Mouse (Mus musculus) megakaryocyte, embryonic 14.5 days (primary cell): ENCODE results near the gene Sag.
"Not testable (repeated sequence)": the region's sequence is repeated elsewhere in the genome, so short reads cannot be mapped to it uniquely, and the experiment has no call there.

Source experiments
- FLI1 ChIP-seq: IDR thresholded peaks from 2 replicates; pipeline ENCODE4 v1.6.1; 2012; ENCODE audit warnings: low read length, inconsistent platforms, mixed read lengths
- GATA1 ChIP-seq: IDR thresholded peaks from 3 replicates; pipeline ENCODE4 v1.6.1; 2012; ENCODE audit warnings: mixed read lengths, low read length, inconsistent platforms, borderline replicate concordance

DNA sequence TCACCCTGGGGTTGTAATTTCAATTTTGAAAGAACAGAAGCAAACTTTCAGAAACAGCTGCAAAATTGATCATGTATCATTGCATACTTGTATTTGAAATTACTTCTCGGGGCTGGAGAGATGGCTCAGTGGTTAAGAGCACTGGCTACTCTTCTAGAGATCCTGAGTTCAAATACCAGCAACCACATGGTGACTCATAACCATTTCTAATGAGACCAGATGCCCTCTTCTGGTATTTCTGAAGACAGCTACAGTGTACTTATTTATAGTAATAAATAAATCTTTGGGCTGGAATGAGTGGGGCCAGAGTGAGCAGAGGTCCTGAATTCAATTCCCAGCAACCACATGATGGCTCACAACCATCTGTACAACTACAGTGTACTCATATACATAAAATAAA lies 24.0 kb downstream of the Sag start:
- TF ChIP-seq GATA1, FLI1: not testable (repeated sequence)
